Mouse (Mus musculus) myocyte (in vitro differentiated cells): ENCODE data around the gene Prodh2. TPM values are rescaled to one million over a fixed set of nuclear protein-coding genes. Genes with fewer than 3 reads are reported as not detected.

Experiments
- H3K27me3 ChIP-seq: one replicate; pipeline ENCODE4 v1.6.1; 2011; ENCODE audit not compliant: control insufficient read depth, insufficient read depth, insufficient read length
- H3K36me3 ChIP-seq: one replicate; pipeline ENCODE4 v1.6.1; 2011; ENCODE audit not compliant: control insufficient read depth, insufficient read depth
- H3K4me2 ChIP-seq: one replicate; pipeline ENCODE4 v1.6.1; 2011; ENCODE audit warnings: low read depth, control low read depth
- H3K4me3 ChIP-seq: one replicate; pipeline ENCODE4 v1.5.1; 2011; ENCODE audit warnings: mild to moderate bottlenecking, control low read depth, moderate library complexity
- H3K79me2 ChIP-seq: one replicate; pipeline ENCODE4 v1.6.1; 2011; ENCODE audit not compliant: control insufficient read depth, insufficient read depth
- H3ac ChIP-seq: one replicate; pipeline ENCODE4 v1.6.1; 2011; ENCODE audit not compliant: control insufficient read depth, insufficient read length
- CEBPB ChIP-seq: IDR thresholded peaks from 2 replicates; pipeline ENCODE4 v1.6.1; 2011; ENCODE audit warnings: mild to moderate bottlenecking, moderate library complexity; ENCODE audit not compliant: poor library complexity, insufficient read depth, severe bottlenecking
- MAX ChIP-seq: IDR thresholded peaks from one replicate; pipeline ENCODE4 v1.6.1; 2011; ENCODE audit warnings: low read depth, mild to moderate bottlenecking, control low read depth
- MYOD1 ChIP-seq, 3 experiments: IDR thresholded peaks; one replicate each; pipeline ENCODE4 v1.6.1; 2011; ENCODE audit warnings: control low read depth in 2 of 3, low read depth in 2 of 3, mild to moderate bottlenecking in 2 of 3, moderate library complexity in 1 of 3; ENCODE audit not compliant: insufficient read length in 2 of 3, control insufficient read depth in 1 of 3
- MYOG ChIP-seq, 3 experiments: IDR thresholded peaks; one replicate each; pipeline ENCODE4 v1.6.1; 2011; ENCODE audit warnings: control low read depth in 2 of 3, low read depth in 2 of 3, mild to moderate bottlenecking in 2 of 3; ENCODE audit not compliant: insufficient read length in 2 of 3, control insufficient read depth in 1 of 3, insufficient read depth in 1 of 3
- POLR2A ChIP-seq: IDR thresholded peaks from one replicate; pipeline ENCODE4 v1.6.1; 2011; ENCODE audit warnings: low read depth, mild to moderate bottlenecking, control low read depth, moderate library complexity; ENCODE audit not compliant: insufficient read length
- SRF ChIP-seq: IDR thresholded peaks from one replicate; pipeline ENCODE4 v1.6.1; 2011; ENCODE audit warnings: low read depth; ENCODE audit not compliant: control insufficient read depth, insufficient read length
- TCF12 ChIP-seq: IDR thresholded peaks from one replicate; pipeline ENCODE4 v1.6.1; 2011; ENCODE audit warnings: mild to moderate bottlenecking, control low read depth; ENCODE audit not compliant: poor library complexity, insufficient read depth, severe bottlenecking
- TCF3 ChIP-seq: IDR thresholded peaks from one replicate; pipeline ENCODE4 v1.6.1; 2011; ENCODE audit warnings: low read depth, control low read depth; ENCODE audit not compliant: insufficient read length
- USF1 ChIP-seq: IDR thresholded peaks from one replicate; pipeline ENCODE4 v1.6.1; 2011; ENCODE audit warnings: low read depth, mild to moderate bottlenecking, control low read depth, moderate library complexity
- polyA plus RNA-seq: library from polyadenylated mRNA; unstranded; fragments of >200 nt; fragmentation: generic; extraction: Trizol; gene quantifications from one replicate; pipeline ENCODE4 v1.2.1, GENCODE M21; 2012; ENCODE audit warnings: missing spikeins

Prodh2 gene
- polyA plus RNA-seq, 1 experiment, result not detected

DNA sequence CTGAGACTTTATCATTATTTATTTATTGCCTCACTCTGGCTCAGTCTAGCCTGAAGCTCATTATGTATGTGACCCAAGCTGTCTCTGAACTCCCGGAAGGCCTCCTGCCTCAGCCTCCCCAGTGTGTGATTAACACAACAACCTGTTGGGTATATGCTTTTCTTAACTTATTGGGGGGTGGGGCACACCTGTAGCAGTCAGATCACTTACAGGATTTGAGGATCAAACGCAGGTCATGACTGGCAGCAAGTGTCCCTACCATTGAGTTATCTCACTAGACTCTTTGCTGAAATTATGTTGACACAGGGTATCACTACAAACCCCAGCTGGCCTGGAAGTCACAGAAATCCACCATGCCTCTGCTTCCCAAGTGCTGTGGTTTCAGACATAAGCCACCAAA is 66.9 kb downstream of the Prodh2 start:
- Histone ChIP-seq H3K4me3 (no peak overlapping the region), H3ac (no peak overlapping the region), H3K36me3 (peaks cover 5% of the 10 kb centered on the region), H3K27me3 (no peaks in the 10 kb centered on the region), H3K4me2 (peak overlapping the region; percentile 81), H3K79me2 (peaks cover 21% of the 10 kb centered on the region)
- TF ChIP-seq TCF12, result no peak
- no peak for TF ChIP-seq MYOG (IDR thresholded peaks at IDR 0.05; ENCODE audit: control insufficient read depth in 1 of 3, insufficient read depth in 1 of 3, insufficient read length in 2 of 3, low read depth in 2 of 3)
- no peak for TF ChIP-seq SRF
- TF ChIP-seq USF1, result no peak
- no peak for TF ChIP-seq CEBPB
- no peak for TF ChIP-seq POLR2A
- no peak for TF ChIP-seq MAX
- no peak for TF ChIP-seq TCF3
- no peak for TF ChIP-seq MYOD1 (IDR thresholded peaks at IDR 0.05; ENCODE audit: control insufficient read depth in 1 of 3, insufficient read length in 2 of 3, low read depth in 2 of 3)

DNA sequence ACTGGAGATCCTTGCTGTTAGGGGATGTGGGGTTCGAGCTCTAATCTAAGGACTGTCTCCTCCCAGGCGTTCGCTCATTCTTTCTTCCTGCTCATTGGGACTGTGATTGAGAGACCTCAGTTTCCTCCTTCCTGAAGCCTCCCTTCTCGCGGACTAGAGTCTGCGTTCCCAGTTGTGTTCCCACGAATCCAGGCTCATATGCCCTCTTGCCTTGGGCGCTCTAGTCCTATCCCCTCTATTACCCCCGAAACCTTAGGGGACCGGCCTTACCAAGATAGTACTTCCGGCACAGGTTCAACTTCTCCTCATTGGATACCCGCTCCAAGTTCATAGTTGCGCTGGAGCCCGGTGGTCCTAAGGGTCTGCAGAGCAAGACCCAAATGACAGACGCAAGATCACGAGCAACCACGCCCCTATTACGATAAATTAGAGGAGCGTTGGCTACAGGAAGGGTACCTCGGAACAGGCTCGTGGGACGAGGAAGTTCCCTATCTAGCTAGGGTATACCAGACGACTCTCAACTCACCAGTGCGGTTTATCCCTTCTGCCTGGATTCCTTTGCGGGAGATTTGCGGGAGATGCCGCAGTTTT is 69.2 kb downstream of the Prodh2 start:
- Histone ChIP-seq H3K79me2 (peaks cover 21% of the 10 kb centered on the region), H3K4me3 (peak overlapping the region; percentile 86), H3K4me2 (peak overlapping the region; percentile 68), H3K36me3 (no peaks in the 10 kb centered on the region), H3K27me3 (no peaks in the 10 kb centered on the region), H3ac (peak overlapping the region; percentile 50)
- TF ChIP-seq POLR2A (peak; percentile 7), USF1 (no peak)

Other genes starting within 250 kb of the Prodh2 start
- 0.02 TPM for gene Thap8, start 213.5 kb upstream of the Prodh2 start, polyA plus RNA-seq
- gene Wdr62, start 213.2 kb upstream of the Prodh2 start, polyA plus RNA-seq, result 5.0 TPM
- gene Clip3, start 201.9 kb upstream of the Prodh2 start, polyA plus RNA-seq, result 19.4 TPM
- 33.9 TPM for gene Alkbh6, start 184.9 kb upstream of the Prodh2 start, polyA plus RNA-seq
- gene Syne4, start 178.8 kb upstream of the Prodh2 start, polyA plus RNA-seq, result 1.2 TPM
- gene E130208F15Rik, start 171.9 kb upstream of the Prodh2 start, polyA plus RNA-seq, result 4.0 TPM
- 13.6 TPM for gene Sdhaf1, start 169.7 kb upstream of the Prodh2 start, polyA plus RNA-seq
- gene Lrfn3, start 130.8 kb upstream of the Prodh2 start, polyA plus RNA-seq, result 0.66 TPM
- not detected for gene Tyrobp, start 79.9 kb upstream of the Prodh2 start, polyA plus RNA-seq
- gene Hcst, start 73.8 kb upstream of the Prodh2 start, polyA plus RNA-seq, result not detected
- 0.07 TPM for gene Nfkbid, start 71.9 kb upstream of the Prodh2 start, polyA plus RNA-seq
- 0.26 TPM for gene Aplp1, start 48.1 kb upstream of the Prodh2 start, polyA plus RNA-seq
- gene Kirrel2, start 35.9 kb upstream of the Prodh2 start, polyA plus RNA-seq, result not detected
- gene Nphs1, start 35.3 kb upstream of the Prodh2 start, polyA plus RNA-seq, result 0.43 TPM
- gene Arhgap33, start 41.4 kb downstream of the Prodh2 start, polyA plus RNA-seq, result 8.7 TPM
- 27.8 TPM for gene Hspb6, start 58.6 kb downstream of the Prodh2 start, polyA plus RNA-seq
- 3.8 TPM for gene Proser3, start 58.7 kb downstream of the Prodh2 start, polyA plus RNA-seq
- 55.3 TPM for gene Lin37, start 66.2 kb downstream of the Prodh2 start, polyA plus RNA-seq
- gene U2af1l4, start 69.7 kb downstream of the Prodh2 start, polyA plus RNA-seq, result 72.3 TPM
- gene Gm49396, start 69.7 kb downstream of the Prodh2 start, polyA plus RNA-seq, result 1.0 TPM
- 169 TPM for gene Psenen, start 70.0 kb downstream of the Prodh2 start, polyA plus RNA-seq
- gene Igflr1, start 71.8 kb downstream of the Prodh2 start, polyA plus RNA-seq, result 0.66 TPM
- 12.9 TPM for gene Kmt2b, start 95.1 kb downstream of the Prodh2 start, polyA plus RNA-seq
- 0.11 TPM for gene Zbtb32, start 105.3 kb downstream of the Prodh2 start, polyA plus RNA-seq
- gene Upk1a, start 119.2 kb downstream of the Prodh2 start, polyA plus RNA-seq, result 0.59 TPM
- gene Cox6b1, start 132.5 kb downstream of the Prodh2 start, polyA plus RNA-seq, result 1,108 TPM
- not detected for gene Etv2, start 142.2 kb downstream of the Prodh2 start, polyA plus RNA-seq
- 124 TPM for gene Rbm42, start 156.7 kb downstream of the Prodh2 start, polyA plus RNA-seq
- 8.4 TPM for gene Haus5, start 171.4 kb downstream of the Prodh2 start, polyA plus RNA-seq
- gene Pmis2, start 178.0 kb downstream of the Prodh2 start, polyA plus RNA-seq, result not detected
- not detected for gene 2200002J24Rik, start 205.3 kb downstream of the Prodh2 start, polyA plus RNA-seq
- not detected for gene Atp4a, start 218.6 kb downstream of the Prodh2 start, polyA plus RNA-seq
- gene Tmem147, start 235.9 kb downstream of the Prodh2 start, polyA plus RNA-seq, result 241 TPM